Mouse (Mus musculus) gastrocnemius, adult 8-10 months (tissue): ENCODE results near the gene Pigu. TPM values are rescaled to one million over a fixed set of nuclear protein-coding genes. Genes with fewer than 3 reads are reported as not detected.

Source experiments
- DNase-seq, 2 experiments: peaks; one replicate each; pipeline ENCODE4 v3.0.0; 2022; ENCODE audit warnings: low spot score in 2 of 2
- total RNA-seq, 4 experiments: library from RNA; stranded (reverse); gene quantifications; 2 replicates each; pipeline ENCODE4 v1.2.4; 2022

Pigu gene
- total RNA-seq = 10 to 100 TPM; 19.4 to 26.7 (median 21.5) TPM

- peak; percentile 78 to 89 for DNase-seq
These were observed at the start of gene Pigu for GRCm38 (mm10) chr2:155356971-155357591. Gene Pigu, minus strand, starts transcription at chr2:155357430.

- DNase-seq = no peak
These were observed 47.4 kb upstream of the Pigu start for GRCm38 (mm10) chr2:155404635-155405034.

GRCm38 (mm10) chr2:155401926-155402325 is 44.7 kb upstream of the Pigu start:
- no peak for DNase-seq

- no peak for DNase-seq
These were observed 43.0 kb upstream of the Pigu start for GRCm38 (mm10) chr2:155400276-155400675.

GRCm38 (mm10) chr2:155394586-155394985 is 37.4 kb upstream of the Pigu start:
- DNase-seq = no peak

GRCm38 (mm10) chr2:155388573-155388972 is 31.3 kb upstream of the Pigu start:
- DNase-seq = peak; percentile 17 to 44

GRCm38 (mm10) chr2:155387052-155387451 is 29.8 kb upstream of the Pigu start:
- no peak for DNase-seq

- peak in 1 of 2 experiments; percentile 37 for DNase-seq
These were observed 29.3 kb upstream of the Pigu start for GRCm38 (mm10) chr2:155386534-155386899.

- DNase-seq = no peak
These were observed 28.7 kb upstream of the Pigu start for GRCm38 (mm10) chr2:155385731-155386533.

GRCm38 (mm10) chr2:155385090-155385489 is 27.9 kb upstream of the Pigu start:
- DNase-seq = peak; percentile 76 to 78

GRCm38 (mm10) chr2:155382791-155383438 is 25.7 kb upstream of the Pigu start:
- peak; percentile 58 to 70 for DNase-seq

GRCm38 (mm10) chr2:155382332-155382700 is 25.1 kb upstream of the Pigu start:
- DNase-seq = no peak

- peak; percentile 96 to 97 for DNase-seq
These were observed 24.6 kb upstream of the Pigu start for GRCm38 (mm10) chr2:155381643-155382331.

- DNase-seq = no peak
These were observed 23.8 kb upstream of the Pigu start for GRCm38 (mm10) chr2:155381060-155381437.

GRCm38 (mm10) chr2:155380261-155381059 is 23.2 kb upstream of the Pigu start, which contains the start of gene Trp53inp2:
Gene Trp53inp2, plus strand, starts transcription at chr2:155381059.
- DNase-seq = no peak

- no peak for DNase-seq
These were observed 19.0 kb upstream of the Pigu start for GRCm38 (mm10) chr2:155376191-155376590.

GRCm38 (mm10) chr2:155374521-155374920 is 17.3 kb upstream of the Pigu start:
- no peak for DNase-seq

- DNase-seq = no peak
These were observed 16.7 kb upstream of the Pigu start for GRCm38 (mm10) chr2:155373886-155374285.

- no peak for DNase-seq
These were observed 16.1 kb upstream of the Pigu start for GRCm38 (mm10) chr2:155373302-155373701.

GRCm38 (mm10) chr2:155372451-155372850 is 15.2 kb upstream of the Pigu start:
- no peak for DNase-seq

- DNase-seq = peak; percentile 28 to 45
These were observed 12.2 kb upstream of the Pigu start for GRCm38 (mm10) chr2:155369333-155369883.
